Mouse (Mus musculus) right cerebral cortex, postnatal 10 days (tissue): ENCODE data around the gene Znrf3.

ENCODE experiments used
- DNase-seq, 2 experiments: peaks; one replicate each; pipeline ENCODE4 v3.0.0; 2021; ENCODE audit warnings: low spot score in 2 of 2

Gene Znrf3

GRCm38 (mm10) chr11:5242158-5242557, 202.5 kb downstream of the Znrf3 start:
- no peak for DNase-seq

- DNase-seq, result no peak
Observed at GRCm38 (mm10) chr11:5239706-5240690, 204.6 kb downstream of the Znrf3 start.
